Mouse (Mus musculus) ES-Bruce4 (cell line): ENCODE results near the gene Fndc8.

Source experiments
- CTCF ChIP-seq: IDR thresholded peaks from one replicate; pipeline ENCODE4 v1.8.1; 2011; ENCODE audit warnings: low read depth, low read length
- EP300 ChIP-seq: IDR thresholded peaks from 2 replicates; pipeline ENCODE4 v1.6.1; 2011; ENCODE audit warnings: low read depth, low read length; ENCODE audit not compliant: insufficient read depth

DNA sequence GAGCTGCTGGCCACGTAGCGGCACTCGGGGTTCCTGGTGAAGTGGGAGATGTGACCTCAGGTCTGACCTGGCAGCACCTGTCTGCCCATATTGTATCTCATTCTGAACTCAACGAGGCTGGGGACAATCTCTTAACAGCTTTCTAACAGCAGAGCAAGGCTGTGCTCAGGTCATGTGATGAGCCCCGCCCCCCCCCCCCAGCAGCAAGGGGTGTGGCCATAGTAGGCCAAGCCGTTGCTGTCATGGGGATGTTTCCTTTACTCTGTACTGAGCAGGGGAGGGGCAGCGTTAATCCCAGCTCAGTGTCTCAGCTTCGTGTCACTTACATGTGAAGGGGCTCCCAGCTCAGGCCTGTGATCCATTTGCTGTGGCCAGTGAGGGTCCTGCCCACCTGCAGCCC lies 13.0 kb downstream of the Fndc8 start:
- no peak for TF ChIP-seq CTCF
- no peak for TF ChIP-seq EP300
